Mouse (Mus musculus) kidney, postnatal 0 days (tissue): Measurements from ENCODE around the gene Pgm2l1. TPM values are rescaled to one million over a fixed set of nuclear protein-coding genes. Genes with fewer than 3 reads are reported as not detected.
A peak's percentile ranks its signal among the peaks of the same experiment; 100 is the strongest.

Experiments used
- ATAC-seq: fragments of 200-750 bp; cut with Nextera tagmentation; replicated peaks from 2 replicates; pipeline ENCODE4 v1.8.0; 2017; ENCODE audit warnings: low read depth, moderate number of reproducible peaks, moderate TSS enrichment, moderate library complexity; ENCODE audit not compliant: low FRiP score
- DNase-seq: peaks from one replicate; pipeline ENCODE4 v3.0.0-alpha.2; 2016; ENCODE audit warnings: low spot score
- H3K27ac ChIP-seq: fragments of 300-500 bp; sonication (generic); 2 replicates; pipeline ENCODE4 v1.5.1; 2014; ENCODE audit warnings: mild to moderate bottlenecking
- H3K27me3 ChIP-seq: fragments of 300-500 bp; sonication (generic); 2 replicates; pipeline ENCODE4 v1.6.1; 2014; ENCODE audit warnings: low read length, mixed read lengths; ENCODE audit not compliant: insufficient read depth
- H3K36me3 ChIP-seq: fragments of 300-500 bp; sonication (generic); 2 replicates; pipeline ENCODE4 v1.6.1; 2014; ENCODE audit warnings: low read length, mixed read lengths; ENCODE audit not compliant: insufficient read depth
- H3K4me1 ChIP-seq: fragments of 300-500 bp; sonication (generic); replicated peaks from 2 replicates; pipeline ENCODE4 v1.6.1; 2014; ENCODE audit warnings: antibody characterized with exemption, low read length, mixed read lengths; ENCODE audit not compliant: insufficient read depth
- H3K4me2 ChIP-seq: fragments of 300-500 bp; sonication (generic); 2 replicates; pipeline ENCODE4 v1.6.1; 2014; ENCODE audit warnings: mild to moderate bottlenecking, low read length, moderate library complexity, mixed read lengths
- H3K4me3 ChIP-seq: fragments of 300-500 bp; sonication (generic); replicated peaks from 2 replicates; pipeline ENCODE4 v1.5.1; 2014; ENCODE audit warnings: low read depth, low read length
- H3K9ac ChIP-seq: fragments of 300-500 bp; sonication (generic); 2 replicates; pipeline ENCODE4 v1.6.1; 2014; ENCODE audit warnings: low read depth, low read length
- H3K9me3 ChIP-seq: fragments of 300-500 bp; sonication (generic); replicated peaks from 2 replicates; pipeline ENCODE4 v1.6.1; 2016; ENCODE audit warnings: low read length, inconsistent platforms, mixed read lengths
- CTCF ChIP-seq: IDR thresholded peaks from 2 replicates; pipeline ENCODE4 v1.5.1; 2016; ENCODE audit warnings: antibody characterized with exemption, low read depth, mild to moderate bottlenecking, moderate library complexity
- WGBS: fragments of 180-500 bp; shearing (Covaris S2); extraction: QIAGEN DNeasy Blood & Tissue Kit; methylation state at CpG from one replicate; pipeline ENCODE4 v1.1.7; 2014; 5-methylcytosine and 5-hydroxymethylcytosine counted together
- polyA plus RNA-seq: library from polyadenylated mRNA; unstranded; fragments of >200 nt; fragmentation: Nextera tagmentation; extraction: Ambion mirVana; gene quantifications from 2 replicates; pipeline ENCODE4 v1.2.1, GENCODE M21; 2015

Pgm2l1 gene
- polyA plus RNA-seq, 1 experiment from 2014 or later, result 2.5 TPM

GRCm38 (mm10) chr7:100234264-100234885 lies 7.2 kb downstream of the Pgm2l1 start:
- peak; percentile 86 for TF ChIP-seq CTCF
- no peaks in the 10 kb centered on the region for H3K9me3 ChIP-seq
- H3K36me3 ChIP-seq, result no peaks in the 10 kb centered on the region
- no peaks in the 10 kb centered on the region for H3K27me3 ChIP-seq
- no peaks in the 10 kb centered on the region for H3K4me1 ChIP-seq
- no peak overlapping the region for H3K4me2 ChIP-seq
- WGBS, result 62% methylated on average over 7 of the region's 7 CpGs
- ATAC-seq (no peak), DNase-seq (peak; percentile 80)
- H3K9ac ChIP-seq, result no peak overlapping the region
- H3K27ac ChIP-seq, result no peak overlapping the region
- H3K4me3 ChIP-seq, result no peak overlapping the region

GRCm38 (mm10) chr7:100238271-100238670 lies 11.1 kb downstream of the Pgm2l1 start:
- H3K27ac ChIP-seq, result no peak overlapping the region
- no peaks in the 10 kb centered on the region for H3K9me3 ChIP-seq
- WGBS, result 86% methylated on average over 1 of the region's 1 CpGs
- no peak overlapping the region for H3K9ac ChIP-seq
- H3K27me3 ChIP-seq, result no peaks in the 10 kb centered on the region
- 0 out of 2 replicates have a peak, but pooled peaks cover 3% of the 10 kb centered on the region for H3K4me1 ChIP-seq
- H3K4me2 ChIP-seq, result no peak overlapping the region
- no peak for DNase-seq
- ATAC-seq, result no peak
- no peaks in the 10 kb centered on the region for H3K36me3 ChIP-seq
- no peak overlapping the region for H3K4me3 ChIP-seq
- TF ChIP-seq CTCF, result no peak

- no peaks in the 10 kb centered on the region for H3K36me3 ChIP-seq
- H3K27me3 ChIP-seq, result no peaks in the 10 kb centered on the region
- no peak overlapping the region for H3K9ac ChIP-seq
- ATAC-seq (no peak), DNase-seq (no peak)
- no peak overlapping the region for H3K27ac ChIP-seq
- H3K4me2 ChIP-seq, result no peak overlapping the region
- WGBS, result 84% methylated on average over 2 of the region's 2 CpGs
- no peak for TF ChIP-seq CTCF
- no peak overlapping the region for H3K4me3 ChIP-seq
- H3K9me3 ChIP-seq, result no peaks in the 10 kb centered on the region
- H3K4me1 ChIP-seq, result 0 out of 2 replicates have a peak, but pooled peaks cover 3% of the 10 kb centered on the region
Observed at GRCm38 (mm10) chr7:100240601-100241000, 13.4 kb downstream of the Pgm2l1 start.

- no peak for DNase-seq
- 97% methylated on average over 1 of the region's 1 CpGs for WGBS
- H3K4me2 ChIP-seq, result no peak overlapping the region
- TF ChIP-seq CTCF, result no peak
- ATAC-seq, result no peak
- H3K36me3 ChIP-seq, result no peaks in the 10 kb centered on the region
- H3K9ac ChIP-seq, result no peak overlapping the region
- no peak overlapping the region for H3K4me3 ChIP-seq
- H3K27me3 ChIP-seq, result no peaks in the 10 kb centered on the region
- 0 out of 2 replicates have a peak, but pooled peaks cover 3% of the 10 kb centered on the region for H3K4me1 ChIP-seq
- H3K27ac ChIP-seq, result no peak overlapping the region
- no peaks in the 10 kb centered on the region for H3K9me3 ChIP-seq
Observed at GRCm38 (mm10) chr7:100243007-100243406, 15.8 kb downstream of the Pgm2l1 start.

GRCm38 (mm10) chr7:100244225-100244624 lies 17.0 kb downstream of the Pgm2l1 start:
- TF ChIP-seq CTCF, result no peak
- no peak overlapping the region for H3K4me3 ChIP-seq
- no peaks in the 10 kb centered on the region for H3K36me3 ChIP-seq
- WGBS, result 93% methylated on average over 4 of the region's 4 CpGs
- no peak overlapping the region for H3K9ac ChIP-seq
- DNase-seq (no peak), ATAC-seq (no peak)
- no peak overlapping the region for H3K27ac ChIP-seq
- H3K4me2 ChIP-seq, result no peak overlapping the region
- 0 out of 2 replicates have a peak, but pooled peaks cover 3% of the 10 kb centered on the region for H3K4me1 ChIP-seq
- H3K27me3 ChIP-seq, result no peaks in the 10 kb centered on the region
- H3K9me3 ChIP-seq, result no peaks in the 10 kb centered on the region

GRCm38 (mm10) chr7:100245176-100245575 lies 18.0 kb downstream of the Pgm2l1 start:
- Histone ChIP-seq H3K4me3 (no peak overlapping the region), H3K27ac (no peak overlapping the region), H3K36me3 (no peaks in the 10 kb centered on the region), H3K9me3 (no peaks in the 10 kb centered on the region), H3K27me3 (no peaks in the 10 kb centered on the region), H3K9ac (no peak overlapping the region), H3K4me1 (0 out of 2 replicates have a peak, but pooled peaks cover 3% of the 10 kb centered on the region), H3K4me2 (no peak overlapping the region)
- ATAC-seq (no peak), DNase-seq (no peak)
- no peak for TF ChIP-seq CTCF
- 90% methylated on average over 3 of the region's 3 CpGs for WGBS
